Mouse (Mus musculus) myocyte (in vitro differentiated cells): ENCODE measurements around the gene Frmpd2.

Experiments
- CEBPB ChIP-seq: IDR thresholded peaks from 2 replicates; pipeline ENCODE4 v1.6.1; 2011; ENCODE audit warnings: mild to moderate bottlenecking, moderate library complexity; ENCODE audit not compliant: poor library complexity, insufficient read depth, severe bottlenecking
- E2F4 ChIP-seq: IDR thresholded peaks from one replicate; pipeline ENCODE4 v1.6.1; 2011; ENCODE audit warnings: mild to moderate bottlenecking, control low read depth, moderate library complexity; ENCODE audit not compliant: insufficient read depth
- MAX ChIP-seq: IDR thresholded peaks from one replicate; pipeline ENCODE4 v1.6.1; 2011; ENCODE audit warnings: low read depth, mild to moderate bottlenecking, control low read depth
- MYOD1 ChIP-seq, 3 experiments: IDR thresholded peaks; one replicate each; pipeline ENCODE4 v1.6.1; 2011; ENCODE audit warnings: control low read depth in 2 of 3, low read depth in 2 of 3, mild to moderate bottlenecking in 2 of 3, moderate library complexity in 1 of 3; ENCODE audit not compliant: insufficient read length in 2 of 3, control insufficient read depth in 1 of 3
- MYOG ChIP-seq, 3 experiments: IDR thresholded peaks; one replicate each; pipeline ENCODE4 v1.6.1; 2011; ENCODE audit warnings: control low read depth in 2 of 3, low read depth in 2 of 3, mild to moderate bottlenecking in 2 of 3; ENCODE audit not compliant: insufficient read length in 2 of 3, control insufficient read depth in 1 of 3, insufficient read depth in 1 of 3
- POLR2A ChIP-seq: IDR thresholded peaks from one replicate; pipeline ENCODE4 v1.6.1; 2011; ENCODE audit warnings: low read depth, mild to moderate bottlenecking, control low read depth, moderate library complexity; ENCODE audit not compliant: insufficient read length
- POLR2AphosphoS2 ChIP-seq: IDR thresholded peaks from one replicate; pipeline ENCODE4 v1.6.1; 2011; ENCODE audit warnings: low read depth, control low read depth; ENCODE audit not compliant: insufficient read length
- TCF12 ChIP-seq: IDR thresholded peaks from one replicate; pipeline ENCODE4 v1.6.1; 2011; ENCODE audit warnings: mild to moderate bottlenecking, control low read depth; ENCODE audit not compliant: poor library complexity, insufficient read depth, severe bottlenecking
- TCF3 ChIP-seq: IDR thresholded peaks from one replicate; pipeline ENCODE4 v1.6.1; 2011; ENCODE audit warnings: low read depth, control low read depth; ENCODE audit not compliant: insufficient read length
- USF1 ChIP-seq: IDR thresholded peaks from one replicate; pipeline ENCODE4 v1.6.1; 2011; ENCODE audit warnings: low read depth, mild to moderate bottlenecking, control low read depth, moderate library complexity

DNA sequence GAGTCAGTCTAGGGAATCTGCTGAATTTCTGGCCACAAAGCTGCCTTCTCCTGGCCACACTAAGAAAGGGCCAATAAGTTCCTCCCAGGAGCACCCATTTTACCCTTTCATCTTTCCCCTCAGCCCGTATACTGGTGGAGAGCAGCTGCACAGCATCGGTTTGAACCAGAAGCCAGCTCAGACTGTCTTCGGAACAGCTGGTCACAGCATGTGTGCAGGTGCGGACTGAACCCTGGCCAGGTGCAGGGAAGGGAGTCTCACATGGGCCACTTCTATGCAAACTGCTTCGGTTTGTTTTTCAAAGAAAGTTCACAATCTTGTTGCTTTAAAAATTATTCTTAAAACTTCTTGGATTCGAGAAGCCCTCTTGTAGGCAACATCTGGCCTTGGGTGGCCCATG, 63.8 kb downstream of the Frmpd2 start:
- no peak for TF ChIP-seq CEBPB
- no peak for TF ChIP-seq POLR2A
- TF ChIP-seq E2F4: no peak
- no peak for TF ChIP-seq MYOD1 (IDR thresholded peaks at IDR 0.05; ENCODE audit: control insufficient read depth in 1 of 3, insufficient read length in 2 of 3, low read depth in 2 of 3)
- TF ChIP-seq MAX: no peak
- TF ChIP-seq USF1: no peak
- no peak for TF ChIP-seq TCF12
- TF ChIP-seq MYOG (IDR thresholded peaks at IDR 0.05; ENCODE audit: control insufficient read depth in 1 of 3, insufficient read depth in 1 of 3, insufficient read length in 2 of 3, low read depth in 2 of 3): no peak
- no peak for TF ChIP-seq POLR2AphosphoS2
- no peak for TF ChIP-seq TCF3
